Mouse (Mus musculus): ENCODE data around the gene Glis2. TPM values are rescaled to one million over a fixed set of nuclear protein-coding genes. Genes with fewer than 3 reads are reported as not detected.
A peak's percentile ranks its signal among the peaks of the same experiment; 100 is the strongest.

Gene Glis2
- polyA plus RNA-seq (2015; fragmentation: Nextera tagmentation; extraction: Ambion mirVana): 21.3 and 23.7 TPM in 2 replicates

DNA sequence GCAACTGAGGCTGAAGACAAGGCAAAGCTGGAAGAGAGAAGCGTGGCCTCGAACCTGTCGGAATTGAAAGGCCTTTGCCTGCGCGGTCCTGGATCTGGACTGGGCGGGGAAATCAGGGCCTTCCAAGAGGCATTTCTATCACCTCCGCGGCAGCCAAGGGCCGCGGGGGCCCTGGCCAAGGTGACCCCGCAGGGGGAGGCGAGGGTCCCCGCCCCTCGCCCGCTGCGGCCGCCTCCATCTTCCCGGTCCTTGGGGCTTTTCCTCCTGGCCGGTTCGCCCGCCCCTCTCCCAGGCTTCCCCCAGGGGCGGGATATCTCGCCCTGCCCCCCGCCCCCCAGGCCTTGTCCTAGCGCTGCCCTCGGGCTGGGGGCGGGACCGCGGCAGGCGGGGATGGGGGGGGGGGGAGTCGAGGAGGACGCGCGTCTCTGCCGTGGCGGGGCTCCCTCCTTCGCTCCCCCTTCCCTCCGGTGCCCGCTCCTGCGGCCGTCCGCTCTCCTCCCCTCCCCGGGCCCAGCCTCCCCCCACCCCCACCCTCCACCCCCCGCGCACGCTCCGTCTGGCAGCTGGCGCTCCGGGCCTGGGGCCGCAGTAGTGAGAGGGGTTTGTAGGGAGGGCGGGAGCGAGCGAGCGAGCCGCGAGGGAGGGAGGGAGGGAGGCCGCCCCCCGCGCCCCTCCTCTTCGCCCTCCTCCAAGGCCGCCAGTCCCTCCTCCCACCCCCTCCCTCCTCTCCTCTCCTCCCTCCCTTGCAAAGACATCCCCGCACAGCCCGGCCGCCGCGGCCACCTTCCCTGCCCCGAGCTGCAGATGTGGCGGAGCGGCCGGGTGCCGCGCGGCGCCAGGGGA is at the start of gene Glis2:
Gene Glis2, plus strand, starts transcription at position 743 of the 843 bp plus-strand sequence.
- peak; percentile 89 for ATAC-seq (ENCODE audit: low read depth)
- Histone ChIP-seq H3K36me3 (ENCODE audit: control insufficient read depth, insufficient read depth, low read length) (peaks cover 6% of the 10 kb centered on the region), H3K27ac (ENCODE audit: low read length) (peak within 1 kb of the TSS; percentile 93), H3K4me3 (ENCODE audit: low read length) (peak within 1 kb of the TSS; percentile 90), H3K27me3 (ENCODE audit: control insufficient read depth, insufficient read depth, low read depth, low read length) (no peaks in the 10 kb centered on the region), H3K9ac (ENCODE audit: low read length) (peak within 1 kb of the TSS; percentile 93), H3K4me1 (replicated peaks; ENCODE audit: control insufficient read depth, insufficient read depth, low read length) (peaks cover 55% of the 10 kb centered on the region), H3K4me2 (ENCODE audit: low read depth, low read length) (peak within 1 kb of the TSS; percentile 91), H3K9me3 (ENCODE audit: control insufficient read depth, low read length) (no peaks in the 10 kb centered on the region)
- WGBS: 3% methylated on average over 13 of the region's 74 CpGs

DNA sequence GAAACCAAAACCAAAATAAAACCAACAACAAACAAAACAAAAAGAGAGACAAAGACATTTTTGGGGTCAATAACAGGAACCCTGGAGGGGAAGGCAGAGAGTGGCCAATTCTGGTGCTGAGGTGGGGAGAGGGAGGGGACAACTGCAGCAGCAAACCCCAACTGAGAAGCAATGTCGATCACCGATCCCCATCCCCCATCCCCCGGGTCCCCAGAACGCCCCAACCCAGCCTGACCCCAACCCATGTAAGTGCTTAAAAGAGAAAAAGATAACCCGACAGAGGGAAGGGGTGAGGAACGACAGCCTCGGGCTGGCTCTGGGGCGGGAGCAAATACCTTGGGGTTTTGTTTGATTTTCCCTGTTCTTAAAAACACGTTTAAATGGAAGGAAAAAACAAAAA is 49.7 kb upstream of the Glis2 start:
- Histone ChIP-seq H3K36me3 (ENCODE audit: control insufficient read depth, insufficient read depth, low read length) (peaks cover 23% of the 10 kb centered on the region), H3K4me1 (replicated peaks; ENCODE audit: control insufficient read depth, insufficient read depth, low read length) (peaks cover 5% of the 10 kb centered on the region), H3K9me3 (ENCODE audit: control insufficient read depth, low read length) (no peaks in the 10 kb centered on the region), H3K27ac (ENCODE audit: low read length) (no peak overlapping the region), H3K4me3 (ENCODE audit: low read length) (no peak overlapping the region), H3K9ac (ENCODE audit: low read length) (no peak overlapping the region), H3K27me3 (ENCODE audit: control insufficient read depth, insufficient read depth, low read depth, low read length) (no peaks in the 10 kb centered on the region), H3K4me2 (ENCODE audit: low read depth, low read length) (no peak overlapping the region)
- no peak for ATAC-seq (ENCODE audit: low read depth)
- WGBS: 68% methylated on average over 9 of the region's 9 CpGs

GRCm38 (mm10) chr16:4546838-4547237 is 47.7 kb upstream of the Glis2 start:
- peaks cover 26% of the 10 kb centered on the region for H3K36me3 ChIP-seq (ENCODE audit: control insufficient read depth, insufficient read depth, low read length)
- no peak overlapping the region for H3K4me2 ChIP-seq (ENCODE audit: low read depth, low read length)
- H3K4me1 ChIP-seq (replicated peaks; ENCODE audit: control insufficient read depth, insufficient read depth, low read length): peaks cover 8% of the 10 kb centered on the region
- H3K9me3 ChIP-seq (ENCODE audit: control insufficient read depth, low read length): no peaks in the 10 kb centered on the region
- no peak overlapping the region for H3K9ac ChIP-seq (ENCODE audit: low read length)
- no peak overlapping the region for H3K27ac ChIP-seq (ENCODE audit: low read length)
- ATAC-seq (ENCODE audit: low read depth): no peak
- H3K4me3 ChIP-seq (ENCODE audit: low read length): no peak overlapping the region
- WGBS: 93% methylated on average over 8 of the region's 8 CpGs
- no peaks in the 10 kb centered on the region for H3K27me3 ChIP-seq (ENCODE audit: control insufficient read depth, insufficient read depth, low read depth, low read length)

DNA sequence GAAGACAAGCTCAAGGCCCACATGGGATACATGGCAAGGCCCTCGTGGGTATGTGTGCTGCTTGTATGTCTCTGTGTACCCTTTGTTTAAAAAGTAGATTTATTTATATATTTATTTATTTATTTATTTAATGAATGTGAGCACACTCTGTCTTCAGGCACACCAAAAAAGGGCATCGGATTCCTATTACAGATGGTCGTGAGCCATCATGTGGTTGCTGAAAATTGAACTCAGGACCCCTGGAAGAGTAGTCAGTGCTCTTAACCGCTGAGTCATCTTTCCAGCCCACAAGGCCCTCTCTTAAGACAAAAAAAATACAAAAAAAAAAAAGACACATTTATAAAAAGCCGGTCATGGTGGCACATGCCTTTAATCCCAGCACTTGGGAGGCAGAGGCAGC is 46.9 kb upstream of the Glis2 start:
- no peak for ATAC-seq (ENCODE audit: low read depth)
- Histone ChIP-seq H3K9me3 (ENCODE audit: control insufficient read depth, low read length) (no peaks in the 10 kb centered on the region), H3K27me3 (ENCODE audit: control insufficient read depth, insufficient read depth, low read depth, low read length) (no peaks in the 10 kb centered on the region), H3K4me1 (replicated peaks; ENCODE audit: control insufficient read depth, insufficient read depth, low read length) (peaks cover 5% of the 10 kb centered on the region), H3K9ac (ENCODE audit: low read length) (no peak overlapping the region), H3K4me3 (ENCODE audit: low read length) (no peak overlapping the region), H3K27ac (ENCODE audit: low read length) (no peak overlapping the region), H3K36me3 (ENCODE audit: control insufficient read depth, insufficient read depth, low read length) (peaks cover 26% of the 10 kb centered on the region), H3K4me2 (ENCODE audit: low read depth, low read length) (no peak overlapping the region)
- 85% methylated on average over 5 of the region's 5 CpGs for WGBS

DNA sequence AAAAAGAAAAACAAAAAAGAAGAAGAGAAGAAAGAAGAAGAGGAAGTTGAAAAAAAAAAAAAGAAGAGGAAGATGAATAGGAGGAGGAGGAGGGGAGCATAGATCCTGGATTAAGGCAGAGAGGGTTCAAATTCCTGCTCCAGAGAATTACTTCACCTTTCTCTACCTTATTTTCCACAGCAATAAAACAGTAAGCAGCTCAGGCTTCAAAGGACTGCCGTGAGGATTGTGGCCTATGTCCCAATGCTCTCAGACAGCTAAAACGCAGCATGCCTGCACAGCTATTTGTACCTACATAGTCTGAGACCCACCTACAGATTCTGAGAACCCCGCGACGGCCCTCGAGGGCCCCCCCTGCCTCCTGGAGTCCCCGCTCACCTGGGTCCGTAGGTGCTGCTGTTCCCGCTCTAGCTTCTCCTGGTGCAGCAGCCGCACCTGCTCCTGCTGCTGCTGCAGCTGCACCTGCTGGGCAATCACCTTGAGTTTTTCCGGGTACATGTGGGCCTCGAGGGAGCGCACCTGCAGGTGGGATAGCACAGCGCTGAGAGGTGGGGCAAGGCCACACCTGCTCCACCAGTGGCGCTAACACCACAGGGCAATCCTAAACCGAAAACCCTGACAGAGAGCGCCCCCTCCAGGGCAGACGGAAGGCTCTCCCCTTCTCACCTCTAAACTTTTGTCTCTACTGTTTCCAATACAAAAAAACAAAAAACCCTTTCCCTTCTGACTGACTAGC is 45.4 kb upstream of the Glis2 start:
- H3K4me2 ChIP-seq (ENCODE audit: low read depth, low read length): no peak overlapping the region
- no peaks in the 10 kb centered on the region for H3K27me3 ChIP-seq (ENCODE audit: control insufficient read depth, insufficient read depth, low read depth, low read length)
- peaks cover 16% of the 10 kb centered on the region for H3K4me1 ChIP-seq (replicated peaks; ENCODE audit: control insufficient read depth, insufficient read depth, low read length)
- no peak overlapping the region for H3K27ac ChIP-seq (ENCODE audit: low read length)
- no peak overlapping the region for H3K9ac ChIP-seq (ENCODE audit: low read length)
- H3K4me3 ChIP-seq (ENCODE audit: low read length): no peak overlapping the region
- 85% methylated on average over 18 of the region's 18 CpGs for WGBS
- no peak for ATAC-seq (ENCODE audit: low read depth)
- peaks cover 26% of the 10 kb centered on the region for H3K36me3 ChIP-seq (ENCODE audit: control insufficient read depth, insufficient read depth, low read length)
- no peaks in the 10 kb centered on the region for H3K9me3 ChIP-seq (ENCODE audit: control insufficient read depth, low read length)

DNA sequence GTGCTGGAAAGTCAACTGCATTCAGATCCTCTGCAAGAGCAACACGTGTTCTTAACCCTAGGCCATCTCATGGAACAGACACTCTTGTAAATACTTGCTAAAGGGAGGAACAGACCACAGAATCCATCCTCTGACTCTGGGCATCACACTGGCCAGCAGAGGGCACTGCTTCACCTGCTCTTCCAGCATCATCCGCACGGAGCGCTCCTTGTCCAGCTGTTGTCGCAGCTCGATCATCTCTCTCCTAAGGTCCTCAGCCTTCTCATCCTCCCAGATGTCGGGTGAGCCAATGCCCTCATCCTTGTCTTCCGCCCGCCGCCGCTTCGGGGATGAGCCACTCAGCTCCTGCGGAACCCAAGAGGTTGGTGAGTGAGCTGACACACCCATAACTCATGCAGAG is 43.5 kb upstream of the Glis2 start:
- H3K9me3 ChIP-seq (ENCODE audit: control insufficient read depth, low read length): no peaks in the 10 kb centered on the region
- H3K9ac ChIP-seq (ENCODE audit: low read length): no peak overlapping the region
- no peak overlapping the region for H3K27ac ChIP-seq (ENCODE audit: low read length)
- no peak overlapping the region for H3K4me3 ChIP-seq (ENCODE audit: low read length)
- H3K27me3 ChIP-seq (ENCODE audit: control insufficient read depth, insufficient read depth, low read depth, low read length): no peaks in the 10 kb centered on the region
- peaks cover 18% of the 10 kb centered on the region for H3K36me3 ChIP-seq (ENCODE audit: control insufficient read depth, insufficient read depth, low read length)
- ATAC-seq (ENCODE audit: low read depth): peak; percentile 61
- peaks cover 16% of the 10 kb centered on the region for H3K4me1 ChIP-seq (replicated peaks; ENCODE audit: control insufficient read depth, insufficient read depth, low read length)
- WGBS: 30% methylated on average over 13 of the region's 13 CpGs
- no peak overlapping the region for H3K4me2 ChIP-seq (ENCODE audit: low read depth, low read length)

- 88% methylated on average over 12 of the region's 12 CpGs for WGBS
- Histone ChIP-seq H3K36me3 (ENCODE audit: control insufficient read depth, insufficient read depth, low read length) (peaks cover 17% of the 10 kb centered on the region; the same call in 1 of the 2 replicates), H3K4me2 (ENCODE audit: low read depth, low read length) (no peak overlapping the region), H3K27ac (ENCODE audit: low read length) (no peak overlapping the region), H3K27me3 (ENCODE audit: control insufficient read depth, insufficient read depth, low read depth, low read length) (no peaks in the 10 kb centered on the region), H3K4me3 (ENCODE audit: low read length) (no peak overlapping the region), H3K4me1 (replicated peaks; ENCODE audit: control insufficient read depth, insufficient read depth, low read length) (peaks cover 16% of the 10 kb centered on the region), H3K9me3 (ENCODE audit: control insufficient read depth, low read length) (no peaks in the 10 kb centered on the region), H3K9ac (ENCODE audit: low read length) (no peak overlapping the region)
- ATAC-seq (ENCODE audit: low read depth): no peak
These were observed 42.6 kb upstream of the Glis2 start for GRCm38 (mm10) chr16:4551885-4552284.

DNA sequence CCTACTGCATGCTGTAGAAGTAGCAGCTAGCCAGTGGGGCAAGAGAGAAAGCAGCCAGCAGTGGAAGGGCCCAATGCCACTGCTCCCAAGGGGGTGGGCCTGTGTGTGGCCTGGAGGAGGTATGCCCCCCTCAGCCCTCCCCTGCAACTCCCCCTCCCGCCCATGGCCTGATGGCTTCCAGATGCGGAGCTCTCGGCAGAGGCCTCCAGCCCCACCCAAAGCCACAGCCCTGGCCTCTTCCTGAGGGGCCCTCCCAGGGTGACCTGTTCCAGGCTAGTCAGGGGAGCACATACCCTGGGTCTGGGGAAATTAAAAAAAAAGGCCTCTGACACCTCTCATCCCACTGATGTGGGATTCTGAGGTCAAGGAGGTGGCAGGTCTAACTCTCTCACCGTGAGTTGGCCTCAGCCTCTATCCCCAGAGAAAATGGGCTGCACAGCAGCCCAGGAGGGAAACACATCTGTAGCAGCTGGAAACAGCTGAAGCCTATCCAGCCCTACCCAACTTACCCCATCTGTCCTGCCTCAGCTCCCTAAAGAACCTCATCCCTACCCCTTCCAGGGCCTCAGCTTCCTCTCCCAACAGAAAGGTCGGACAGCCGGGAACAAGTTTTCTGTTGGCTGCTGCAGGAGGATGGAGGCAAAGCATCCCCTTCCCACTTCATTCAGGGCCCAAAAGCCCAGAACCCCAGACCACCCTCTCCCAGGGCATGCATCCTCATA is 41.5 kb upstream of the Glis2 start:
- H3K27me3 ChIP-seq (ENCODE audit: control insufficient read depth, insufficient read depth, low read depth, low read length): no peaks in the 10 kb centered on the region
- no peak overlapping the region for H3K4me2 ChIP-seq (ENCODE audit: low read depth, low read length)
- WGBS: 32% methylated on average over 6 of the region's 6 CpGs
- peak overlapping the region; percentile 39 for H3K9ac ChIP-seq (ENCODE audit: low read length)
- H3K36me3 ChIP-seq (ENCODE audit: control insufficient read depth, insufficient read depth, low read length): peaks cover 11% of the 10 kb centered on the region; the same call in 1 of the 2 replicates
- peak; percentile 66 for ATAC-seq (ENCODE audit: low read depth)
- peak overlapping the region; percentile 45 for H3K27ac ChIP-seq (ENCODE audit: low read length)
- H3K4me1 ChIP-seq (replicated peaks; ENCODE audit: control insufficient read depth, insufficient read depth, low read length): peaks cover 27% of the 10 kb centered on the region
- no peak overlapping the region for H3K4me3 ChIP-seq (ENCODE audit: low read length)
- no peaks in the 10 kb centered on the region for H3K9me3 ChIP-seq (ENCODE audit: control insufficient read depth, low read length)

GRCm38 (mm10) chr16:4555555-4555954 is 39.0 kb upstream of the Glis2 start:
- WGBS: 88% methylated on average over 1 of the region's 1 CpGs
- no peak overlapping the region for H3K4me3 ChIP-seq (ENCODE audit: low read length)
- 0 out of 2 replicates have a peak, but pooled peaks cover 4% of the 10 kb centered on the region for H3K36me3 ChIP-seq (ENCODE audit: control insufficient read depth, insufficient read depth, low read length)
- peaks cover 27% of the 10 kb centered on the region for H3K4me1 ChIP-seq (replicated peaks; ENCODE audit: control insufficient read depth, insufficient read depth, low read length)
- no peak overlapping the region for H3K4me2 ChIP-seq (ENCODE audit: low read depth, low read length)
- no peaks in the 10 kb centered on the region for H3K9me3 ChIP-seq (ENCODE audit: control insufficient read depth, low read length)
- no peak overlapping the region for H3K27ac ChIP-seq (ENCODE audit: low read length)
- H3K9ac ChIP-seq (ENCODE audit: low read length): no peak overlapping the region
- no peaks in the 10 kb centered on the region for H3K27me3 ChIP-seq (ENCODE audit: control insufficient read depth, insufficient read depth, low read depth, low read length)
- ATAC-seq (ENCODE audit: low read depth): no peak

Measured in lung, embryonic 16.5 days (tissue).